Mouse (Mus musculus) CH12.LX (cell line): ENCODE results near the gene Cdca5. TPM values are rescaled to one million over a fixed set of nuclear protein-coding genes. Genes with fewer than 3 reads are reported as not detected.

ENCODE experiments used
- DNase-seq: peaks from one replicate; pipeline ENCODE4 v3.0.0-alpha.2; 2013; ENCODE audit errors: extremely low read depth
- H3K27ac ChIP-seq: 2 replicates; pipeline ENCODE4 v1.5.1; 2012; ENCODE audit warnings: low read depth, mild to moderate bottlenecking, control low read depth, moderate library complexity; ENCODE audit not compliant: insufficient read depth
- H3K27me3 ChIP-seq: replicated peaks from 2 replicates; pipeline ENCODE3; 2012; ENCODE audit warnings: inconsistent platforms
- H3K36me3 ChIP-seq, 2 experiments: replicated peaks in 1 of 2; 2 replicates each; pipeline versions ENCODE3 to v1.6.1; 2012; ENCODE audit warnings: inconsistent platforms in 1 of 2, low read length in 1 of 2, mild to moderate bottlenecking in 1 of 2, mixed read lengths in 1 of 2, moderate library complexity in 1 of 2; ENCODE audit not compliant: control insufficient read depth in 1 of 2, insufficient read depth in 1 of 2
- H3K4me1 ChIP-seq, 2 experiments: 2 replicates each; pipeline ENCODE4 v1.6.1; 2012; ENCODE audit warnings: inconsistent platforms in 1 of 2, moderate library complexity in 1 of 2; ENCODE audit not compliant: insufficient read depth in 2 of 2, control insufficient read depth in 1 of 2
- H3K4me2 ChIP-seq: 2 replicates; pipeline ENCODE4 v1.6.1; 2012; ENCODE audit warnings: low read depth, mild to moderate bottlenecking, control low read depth; ENCODE audit not compliant: poor library complexity, insufficient read depth, severe bottlenecking
- H3K4me3 ChIP-seq, 3 experiments: fragments of 150-350 bp in 1 of 3; sonication (generic) in 1 of 3; replicated peaks in 1 of 3; 2 replicates each; pipeline versions ENCODE3 to v1.5.1; 2011 to 2012; ENCODE audit warnings: low read depth in 2 of 3, low read length in 2 of 3, mild to moderate bottlenecking in 2 of 3, moderate library complexity in 2 of 3, control low read depth in 1 of 3, improper control_type of control experiment in 1 of 3, inconsistent platforms in 1 of 3, mixed read lengths in 1 of 3; ENCODE audit not compliant: poor library complexity in 1 of 3
- H3K79me2 ChIP-seq: replicated peaks from 2 replicates; pipeline ENCODE4 v1.6.1; 2012; ENCODE audit warnings: mild to moderate bottlenecking, moderate library complexity; ENCODE audit not compliant: control insufficient read depth, poor library complexity, insufficient read depth, severe bottlenecking; ENCODE audit errors: extremely low read depth
- H3K9ac ChIP-seq: 2 replicates; pipeline ENCODE4 v1.6.1; 2012; ENCODE audit warnings: low read depth, mild to moderate bottlenecking, control low read depth, moderate library complexity; ENCODE audit not compliant: insufficient read depth
- H3K9me3 ChIP-seq: replicated peaks from 2 replicates; pipeline ENCODE3; 2012; ENCODE audit warnings: low read length, inconsistent platforms, mixed read lengths
- CHD2 ChIP-seq: IDR thresholded peaks from 2 replicates; pipeline ENCODE4 v1.6.1; 2011; ENCODE audit warnings: low read length, improper control_type of control experiment
- CTCF ChIP-seq, 2 experiments: IDR thresholded peaks in 1 of 2; conservative IDR thresholded peaks in 1 of 2; 2 replicates each; pipeline ENCODE4 v1.5.1; 2011 to 2012; ENCODE audit warnings: low read depth in 2 of 2, low read length in 2 of 2, improper control_type of control experiment in 1 of 2, inconsistent platforms in 1 of 2, mild to moderate bottlenecking in 1 of 2, moderate library complexity in 1 of 2
- E2F4 ChIP-seq: IDR thresholded peaks from 2 replicates; pipeline ENCODE4 v1.6.1; 2011; ENCODE audit warnings: low read depth, low read length, improper control_type of control experiment; ENCODE audit not compliant: insufficient replicate concordance
- ETS1 ChIP-seq: conservative IDR thresholded peaks from 2 replicates; pipeline ENCODE4 v1.6.1; 2012; ENCODE audit warnings: low read depth, mild to moderate bottlenecking, inconsistent platforms, low read length, improper control_type of control experiment, moderate library complexity
- GABPA ChIP-seq: IDR thresholded peaks from 2 replicates; pipeline ENCODE4 v1.6.1; 2012; ENCODE audit warnings: low read depth, low read length, improper control_type of control experiment, inconsistent platforms; ENCODE audit not compliant: insufficient replicate concordance
- JUND ChIP-seq: conservative IDR thresholded peaks from 2 replicates; pipeline ENCODE4 v1.6.1; 2011; ENCODE audit warnings: low read depth, low read length, improper control_type of control experiment
- MAFK ChIP-seq: IDR thresholded peaks from 2 replicates; pipeline ENCODE4 v1.6.1; 2011; ENCODE audit warnings: low read length, improper control_type of control experiment; ENCODE audit not compliant: insufficient replicate concordance
- MAX ChIP-seq: IDR thresholded peaks from 2 replicates; pipeline ENCODE4 v1.6.1; 2011; ENCODE audit warnings: low read length, improper control_type of control experiment
- MEF2A ChIP-seq: IDR thresholded peaks from 2 replicates; pipeline ENCODE4 v1.6.1; 2014; ENCODE audit warnings: low read depth, mild to moderate bottlenecking, inconsistent platforms, low read length, improper control_type of control experiment, borderline replicate concordance
- MXI1 ChIP-seq: IDR thresholded peaks from 2 replicates; pipeline ENCODE4 v1.6.1; 2011; ENCODE audit warnings: mild to moderate bottlenecking, low read depth, low read length, improper control_type of control experiment
- MYC ChIP-seq: IDR thresholded peaks from 2 replicates; pipeline ENCODE4 v1.6.1; 2011; ENCODE audit warnings: low read depth, mild to moderate bottlenecking, improper control_type of control experiment, low read length
- NELFE ChIP-seq: IDR thresholded peaks from 2 replicates; pipeline ENCODE4 v1.6.1; 2011; ENCODE audit warnings: low read depth, low read length, improper control_type of control experiment
- POLR2AphosphoS2 ChIP-seq: IDR thresholded peaks from 2 replicates; pipeline ENCODE4 v1.6.1; 2011; ENCODE audit warnings: low read depth, low read length, improper control_type of control experiment
- RCOR1 ChIP-seq: conservative IDR thresholded peaks from 2 replicates; pipeline ENCODE4 v1.6.1; 2012; ENCODE audit warnings: low read depth, mild to moderate bottlenecking, inconsistent platforms, low read length, improper control_type of control experiment
- SIN3A ChIP-seq: IDR thresholded peaks from 2 replicates; pipeline ENCODE4 v1.6.1; 2012; ENCODE audit warnings: low read length, improper control_type of control experiment, inconsistent platforms
- SMC3 ChIP-seq: IDR thresholded peaks from 2 replicates; pipeline ENCODE4 v1.6.1; 2011; ENCODE audit warnings: low read depth, low read length, improper control_type of control experiment
- TCF12 ChIP-seq: IDR thresholded peaks from 2 replicates; pipeline ENCODE4 v1.6.1; 2014; ENCODE audit warnings: low read depth, mild to moderate bottlenecking, inconsistent platforms, low read length, improper control_type of control experiment
- USF1 ChIP-seq: IDR thresholded peaks from 2 replicates; pipeline ENCODE4 v1.6.1; 2014; ENCODE audit warnings: low read depth, mild to moderate bottlenecking, inconsistent platforms, low read length, improper control_type of control experiment
- USF2 ChIP-seq: conservative IDR thresholded peaks from 2 replicates; pipeline ENCODE4 v1.6.1; 2011; ENCODE audit warnings: low read depth, low read length, improper control_type of control experiment
- dilution Hi-C: fragments of 300-500 bp; cut with MboI; formaldehyde crosslinking; loops from 2 replicates; pipeline ENCODE4 v1.14.3; 2020; ENCODE audit warnings: low sequenced_read_pairs; ENCODE audit not compliant: extremely low pct_unique_long_range_greater_than_20kb, extremely low pct_ligation_motif_present
- in situ Hi-C: fragments of 300-500 bp; cut with MboI; formaldehyde crosslinking; loops from 3 replicates; pipeline ENCODE4 v1.14.3; 2019; ENCODE audit warnings: low sequenced_read_pairs, low pct_ligation_motif_present, low pct_unique_long_range_greater_than_20kb, mixed read lengths
- polyA plus RNA-seq: library from polyadenylated mRNA; unstranded; fragments of >175 nt; gene quantifications from 2 replicates; pipeline ENCODE4 v1.2.1, GENCODE M21; 2012; ENCODE audit warnings: low read depth; ENCODE audit not compliant: insufficient read length
- total RNA-seq, 2 experiments: library from RNA; depleted of rRNA; stranded (reverse); fragments of 300-350 nt in 1 of 2; fragments of >200 nt in 1 of 2; gene quantifications; 2 replicates each; pipeline ENCODE4 v1.2.3; 2012 to 2014

The Cdca5 gene
- total and polyA plus RNA-seq, 3 experiments, result 51.5 to 80.6 (median 62.7) TPM

DNA sequence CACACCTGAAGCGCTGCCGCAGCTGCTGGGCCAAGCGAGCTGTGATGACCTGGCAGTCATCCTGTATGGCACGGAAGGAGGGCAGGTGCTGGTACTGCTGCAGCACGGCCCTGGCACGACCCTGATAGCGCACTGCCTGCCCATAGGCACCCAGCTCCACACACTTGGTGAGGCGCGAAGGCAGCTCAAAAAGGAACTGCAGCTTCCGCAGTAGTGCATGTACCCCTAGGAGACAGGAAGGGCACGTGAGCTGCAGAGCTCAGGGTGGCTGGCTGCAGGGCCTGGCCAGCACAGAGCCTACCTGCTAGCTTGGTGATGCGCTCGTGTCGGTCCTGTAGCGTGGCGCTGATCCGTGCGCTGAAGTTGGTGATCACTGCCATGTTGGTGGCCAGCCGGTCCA lies 13.5 kb upstream of the Cdca5 start:
- Histone ChIP-seq H3K4me1 (peaks cover 9 to 37% of the 10 kb centered on the region in 2 experiments), H3K27ac (no peak overlapping the region), H3K4me2 (no peak overlapping the region), H3K79me2 (peaks cover 17% of the 10 kb centered on the region), H3K9me3 (no peaks in the 10 kb centered on the region), H3K27me3 (no peaks in the 10 kb centered on the region), H3K36me3 (peaks cover 48 to 73% of the 10 kb centered on the region in 2 experiments), H3K4me3 (no peak overlapping the region), H3K9ac (no peak overlapping the region)
- no peak for DNase-seq
- dilution Hi-C loops (no loop called here), in situ Hi-C loops (no loop called here)
- TF ChIP-seq SIN3A (no peak), RCOR1 (no peak), CTCF (conservative IDR thresholded peaks at IDR 0.05 in 1 of 2, IDR thresholded peaks at IDR 0.05 in 1 of 2; ENCODE audit: low read depth in 2 of 2, low read length in 2 of 2) (no peak), JUND (no peak), MYC (no peak), MEF2A (no peak), MAFK (no peak), ETS1 (no peak), GABPA (no peak), CHD2 (no peak), USF2 (no peak), NELFE (no peak)

DNA sequence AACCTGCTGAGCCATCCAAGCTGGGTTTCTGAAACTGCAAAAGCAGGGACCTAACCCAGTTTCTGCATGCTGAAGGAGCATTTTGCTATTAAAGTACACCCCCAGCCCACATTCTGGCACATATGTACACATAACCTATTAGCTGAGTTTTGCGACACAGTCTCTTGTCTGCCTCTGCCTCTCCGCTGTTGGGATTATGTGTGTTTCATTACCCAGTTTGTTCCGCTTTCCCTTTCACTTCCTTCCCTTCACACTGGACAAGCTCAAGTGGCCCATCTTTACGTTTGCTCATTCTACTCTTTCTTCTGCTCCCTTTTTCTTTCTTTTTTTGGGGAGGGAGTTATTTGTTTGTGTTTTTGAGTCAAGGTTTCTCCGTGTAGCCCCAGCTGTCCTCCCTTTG lies 10.9 kb upstream of the Cdca5 start:
- in situ Hi-C loops (no loop called here), dilution Hi-C loops (no loop called here)
- Histone ChIP-seq H3K36me3 (peaks cover 43 to 64% of the 10 kb centered on the region in 2 experiments), H3K9me3 (no peaks in the 10 kb centered on the region), H3K27ac (no peak overlapping the region), H3K4me2 (no peak overlapping the region), H3K27me3 (no peaks in the 10 kb centered on the region), H3K79me2 (peaks cover 20% of the 10 kb centered on the region), H3K4me3 (no peak overlapping the region), H3K9ac (no peak overlapping the region), H3K4me1 (peaks cover 3 to 26% of the 10 kb centered on the region in 2 experiments)
- no peak for DNase-seq
- TF ChIP-seq SMC3 (no peak), MYC (no peak), MAX (no peak), USF2 (no peak), E2F4 (no peak), POLR2AphosphoS2 (no peak), MEF2A (no peak), USF1 (no peak), ETS1 (no peak), MXI1 (no peak), TCF12 (no peak)
